Mouse (Mus musculus): ENCODE results near the gene Anks1b. TPM values are rescaled to one million over a fixed set of nuclear protein-coding genes. Genes with fewer than 3 reads are reported as not detected.

Gene Anks1b
- polyA plus RNA-seq, 1 experiment from 2014 or later, result 78.3 TPM

DNA sequence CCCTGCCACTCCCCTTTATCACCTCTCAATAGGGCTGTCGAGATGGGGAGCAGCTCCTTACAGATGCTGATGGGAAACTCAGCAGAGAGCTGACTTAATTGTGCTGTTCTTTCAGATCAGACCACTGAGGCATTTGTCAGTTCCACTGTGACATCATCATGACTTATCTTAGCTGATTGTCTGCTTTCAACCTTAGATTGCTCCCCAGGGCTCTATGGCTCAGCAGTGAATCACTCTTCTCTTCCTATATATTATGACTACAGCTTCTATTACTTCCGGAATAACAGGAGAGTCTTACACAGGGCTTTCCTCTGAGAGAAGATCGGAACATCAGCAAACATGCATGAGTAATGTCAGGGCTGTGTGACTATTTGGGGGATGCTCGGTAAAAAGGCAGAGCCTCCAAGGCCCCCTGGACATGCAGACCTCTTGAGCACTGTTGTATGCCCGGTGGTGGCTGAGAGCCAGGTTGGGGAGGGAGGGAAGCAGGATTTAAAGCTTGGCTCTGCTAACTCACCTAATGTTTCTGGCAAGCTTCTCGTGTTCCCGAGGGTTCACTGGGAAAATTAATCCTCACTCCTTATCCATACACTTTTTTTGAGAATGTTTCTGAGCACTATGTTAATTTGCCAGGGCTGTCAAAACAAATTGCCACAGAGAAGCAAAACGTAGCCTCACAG, 936.7 kb downstream of the Anks1b start:
- Histone ChIP-seq H3K4me1 (ENCODE audit: control insufficient read depth, insufficient read depth, low read depth, low read length) (peaks cover 7% of the 10 kb centered on the region), H3K9ac (ENCODE audit: low read depth, low read length) (no peak overlapping the region), H3K9me3 (ENCODE audit: control insufficient read depth, low read length) (no peaks in the 10 kb centered on the region), H3K36me3 (ENCODE audit: control insufficient read depth, insufficient read depth, low read length) (no peaks in the 10 kb centered on the region), H3K4me3 (ENCODE audit: low read length) (no peak overlapping the region), H3K27me3 (replicated peaks; ENCODE audit: control insufficient read depth, insufficient read depth, low read length) (no peaks in the 10 kb centered on the region), H3K4me2 (ENCODE audit: low read length) (no peak overlapping the region), H3K27ac (ENCODE audit: low read depth, low read length) (no peak overlapping the region)
- ATAC-seq, result 0 out of 2 replicates have a peak, but pooled peaks have one; percentile 15
- 17% methylated on average over 8 of the region's 8 CpGs for WGBS

DNA sequence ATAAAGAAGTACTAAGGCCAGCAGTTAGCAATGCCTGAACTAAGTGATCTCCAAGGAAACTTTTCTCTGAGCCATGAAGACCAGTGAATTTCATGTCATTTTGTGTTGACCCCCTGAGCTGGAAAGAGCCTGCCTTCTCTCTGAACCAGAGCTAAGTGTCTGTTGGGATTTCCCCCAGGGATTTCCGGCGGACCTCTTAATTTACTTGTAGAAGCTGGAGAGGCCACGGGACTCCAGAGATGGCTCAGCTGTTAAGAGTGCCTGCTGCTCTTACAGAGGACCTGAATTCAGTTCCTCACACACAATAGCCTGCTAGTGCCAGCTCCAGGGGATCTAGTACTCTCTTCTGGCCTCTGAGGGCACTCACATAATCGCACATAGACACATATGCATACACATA, 938.1 kb downstream of the Anks1b start:
- peaks cover 7% of the 10 kb centered on the region for H3K4me1 ChIP-seq (ENCODE audit: control insufficient read depth, insufficient read depth, low read depth, low read length)
- H3K9me3 ChIP-seq (ENCODE audit: control insufficient read depth, low read length), result no peaks in the 10 kb centered on the region
- no peak overlapping the region for H3K9ac ChIP-seq (ENCODE audit: low read depth, low read length)
- ATAC-seq, result no peak
- no peak overlapping the region for H3K4me3 ChIP-seq (ENCODE audit: low read length)
- no peak overlapping the region for H3K27ac ChIP-seq (ENCODE audit: low read depth, low read length)
- no peak overlapping the region for H3K4me2 ChIP-seq (ENCODE audit: low read length)
- H3K36me3 ChIP-seq (ENCODE audit: control insufficient read depth, insufficient read depth, low read length), result no peaks in the 10 kb centered on the region
- H3K27me3 ChIP-seq (replicated peaks; ENCODE audit: control insufficient read depth, insufficient read depth, low read length), result no peaks in the 10 kb centered on the region
- WGBS, result 59% methylated on average over 4 of the region's 4 CpGs

DNA sequence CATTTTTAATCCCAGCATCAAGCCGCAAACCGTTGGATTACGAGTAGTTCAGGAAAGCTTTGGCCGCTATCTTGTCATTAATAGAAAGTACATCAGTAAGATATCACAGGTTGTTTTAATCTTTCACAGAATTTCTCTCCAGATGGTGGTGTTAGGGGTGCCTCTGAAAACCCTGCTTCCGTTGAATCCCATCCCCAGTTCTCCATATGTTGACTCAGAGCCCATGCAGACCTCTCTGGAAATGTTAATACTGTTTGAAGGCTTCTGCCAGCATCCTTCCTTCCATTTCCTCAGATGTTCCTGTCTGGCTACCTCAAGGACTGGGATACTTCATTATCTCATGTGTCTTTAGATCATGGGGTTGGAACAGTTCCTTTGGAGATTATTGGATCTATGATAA, 940.0 kb downstream of the Anks1b start:
- no peaks in the 10 kb centered on the region for H3K27me3 ChIP-seq (replicated peaks; ENCODE audit: control insufficient read depth, insufficient read depth, low read length)
- no peak overlapping the region for H3K4me2 ChIP-seq (ENCODE audit: low read length)
- H3K9ac ChIP-seq (ENCODE audit: low read depth, low read length), result no peak overlapping the region
- H3K4me1 ChIP-seq (ENCODE audit: control insufficient read depth, insufficient read depth, low read depth, low read length), result peaks cover 13% of the 10 kb centered on the region
- H3K36me3 ChIP-seq (ENCODE audit: control insufficient read depth, insufficient read depth, low read length), result no peaks in the 10 kb centered on the region
- H3K9me3 ChIP-seq (ENCODE audit: control insufficient read depth, low read length), result no peaks in the 10 kb centered on the region
- ATAC-seq, result no peak
- no peak overlapping the region for H3K27ac ChIP-seq (ENCODE audit: low read depth, low read length)
- no peak overlapping the region for H3K4me3 ChIP-seq (ENCODE audit: low read length)
- WGBS, result 75% methylated on average over 5 of the region's 5 CpGs

DNA sequence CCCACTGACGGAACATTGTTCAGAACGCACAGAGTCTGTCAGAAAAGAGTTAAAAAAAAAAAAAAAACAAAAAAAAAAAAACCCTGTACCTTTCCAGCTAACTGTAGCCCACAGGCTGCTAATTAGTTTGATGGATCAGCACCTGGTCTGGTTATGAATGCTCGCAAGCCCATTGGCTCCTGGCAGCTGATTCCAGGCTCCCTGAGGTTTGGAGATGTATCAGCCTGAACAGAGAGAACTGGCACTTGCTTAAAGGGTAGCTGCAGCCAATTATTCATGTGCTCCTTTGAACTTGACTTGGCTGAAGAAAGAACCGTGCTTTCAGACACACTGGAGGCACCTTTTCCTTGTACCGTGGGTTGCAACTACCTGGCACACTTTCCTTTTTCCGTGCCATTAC, 941.1 kb downstream of the Anks1b start:
- WGBS, result 48% methylated on average over 6 of the region's 6 CpGs
- no peaks in the 10 kb centered on the region for H3K27me3 ChIP-seq (replicated peaks; ENCODE audit: control insufficient read depth, insufficient read depth, low read length)
- H3K9ac ChIP-seq (ENCODE audit: low read depth, low read length), result no peak overlapping the region
- H3K4me1 ChIP-seq (ENCODE audit: control insufficient read depth, insufficient read depth, low read depth, low read length), result peaks cover 19% of the 10 kb centered on the region
- no peaks in the 10 kb centered on the region for H3K9me3 ChIP-seq (ENCODE audit: control insufficient read depth, low read length)
- H3K36me3 ChIP-seq (ENCODE audit: control insufficient read depth, insufficient read depth, low read length), result no peaks in the 10 kb centered on the region
- peak; percentile 79 for ATAC-seq
- H3K4me3 ChIP-seq (ENCODE audit: low read length), result no peak overlapping the region
- H3K4me2 ChIP-seq (ENCODE audit: low read length), result no peak overlapping the region
- H3K27ac ChIP-seq (ENCODE audit: low read depth, low read length), result no peak overlapping the region

DNA sequence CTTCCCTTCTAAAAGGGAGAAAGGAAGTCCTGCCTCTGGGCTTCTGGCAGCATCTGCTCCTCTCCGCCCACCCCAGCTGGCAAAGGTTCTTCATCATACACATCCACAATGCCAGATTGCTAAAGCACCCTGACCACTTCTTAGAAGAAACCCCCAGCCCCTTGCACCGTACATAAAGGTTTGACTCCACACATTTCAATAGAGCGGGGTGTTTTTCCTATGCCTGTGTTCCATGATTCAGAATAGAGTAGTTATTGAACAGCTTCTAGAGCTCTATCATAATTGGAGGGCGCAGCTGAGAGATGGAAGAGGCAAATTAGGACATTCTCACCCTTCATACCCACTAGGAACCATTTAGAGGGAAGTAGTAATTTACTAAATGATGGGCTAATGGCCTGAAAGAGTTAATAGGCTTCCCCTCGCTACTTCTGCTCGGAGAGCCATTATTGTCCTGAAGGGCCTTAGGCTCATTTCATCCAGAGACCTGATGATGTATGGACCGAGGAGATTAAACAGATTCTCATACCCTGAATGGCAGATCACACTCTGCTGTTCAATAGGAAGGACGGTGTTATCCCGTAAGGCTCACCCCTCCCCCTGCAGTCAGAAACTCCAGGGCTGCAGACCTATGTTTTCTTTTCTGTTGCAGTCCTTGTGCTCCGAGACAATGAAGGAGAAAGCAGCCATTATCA, 945.1 kb downstream of the Anks1b start:
- no peaks in the 10 kb centered on the region for H3K36me3 ChIP-seq (ENCODE audit: control insufficient read depth, insufficient read depth, low read length)
- no peak overlapping the region for H3K4me3 ChIP-seq (ENCODE audit: low read length)
- no peak for ATAC-seq
- 22% methylated on average over 10 of the region's 10 CpGs for WGBS
- H3K27me3 ChIP-seq (replicated peaks; ENCODE audit: control insufficient read depth, insufficient read depth, low read length), result no peaks in the 10 kb centered on the region
- no peak overlapping the region for H3K4me2 ChIP-seq (ENCODE audit: low read length)
- H3K4me1 ChIP-seq (ENCODE audit: control insufficient read depth, insufficient read depth, low read depth, low read length), result peaks cover 15% of the 10 kb centered on the region
- no peak overlapping the region for H3K9ac ChIP-seq (ENCODE audit: low read depth, low read length)
- no peaks in the 10 kb centered on the region for H3K9me3 ChIP-seq (ENCODE audit: control insufficient read depth, low read length)
- H3K27ac ChIP-seq (ENCODE audit: low read depth, low read length), result 0 out of 2 replicates have a peak overlapping the region, but pooled peaks have one; percentile 37

DNA sequence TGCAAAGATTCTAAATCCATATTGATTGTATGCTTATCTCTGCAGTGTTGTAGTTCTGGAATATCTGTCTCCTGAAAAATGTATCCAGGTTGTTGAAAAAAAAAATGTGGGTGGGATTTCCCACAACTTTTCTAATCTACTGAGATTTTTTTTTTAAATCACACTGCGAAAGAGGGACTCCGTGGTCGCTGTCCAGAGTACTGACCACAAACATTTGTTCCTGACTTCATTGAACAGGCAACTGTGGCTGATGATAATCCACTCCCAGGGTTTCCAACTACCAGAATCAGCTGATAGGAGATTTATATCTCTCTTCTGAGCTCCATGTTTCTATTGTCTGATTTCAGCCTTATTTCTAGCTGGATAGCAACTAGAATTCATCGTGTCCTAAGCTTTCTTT, 950.1 kb downstream of the Anks1b start:
- Histone ChIP-seq H3K9ac (ENCODE audit: low read depth, low read length) (no peak overlapping the region), H3K9me3 (ENCODE audit: control insufficient read depth, low read length) (no peaks in the 10 kb centered on the region), H3K4me2 (ENCODE audit: low read length) (no peak overlapping the region), H3K27ac (ENCODE audit: low read depth, low read length) (no peak overlapping the region), H3K36me3 (ENCODE audit: control insufficient read depth, insufficient read depth, low read length) (no peaks in the 10 kb centered on the region), H3K4me3 (ENCODE audit: low read length) (no peak overlapping the region), H3K4me1 (ENCODE audit: control insufficient read depth, insufficient read depth, low read depth, low read length) (peaks cover 4% of the 10 kb centered on the region), H3K27me3 (replicated peaks; ENCODE audit: control insufficient read depth, insufficient read depth, low read length) (no peaks in the 10 kb centered on the region)
- WGBS, result 12% methylated on average over 4 of the region's 4 CpGs
- no peak for ATAC-seq

DNA sequence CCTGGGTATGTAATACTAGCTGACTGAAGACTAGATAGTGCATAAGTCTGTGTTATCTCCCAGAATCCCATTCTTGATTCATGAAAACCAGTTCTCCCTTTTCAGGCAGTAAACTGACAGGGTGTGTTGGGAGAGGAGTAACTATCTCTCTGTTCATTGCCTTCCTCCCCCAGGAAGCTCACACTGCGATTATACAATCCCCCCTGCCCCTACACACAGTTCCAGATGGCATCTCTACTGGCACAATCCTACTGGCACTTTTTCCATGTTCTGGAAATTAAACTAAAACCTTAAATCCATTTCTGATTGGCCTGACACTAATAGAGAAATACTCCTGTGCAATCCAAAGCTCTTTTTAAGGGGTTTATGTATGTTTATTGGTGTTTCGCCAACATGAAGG, 951.4 kb downstream of the Anks1b start:
- H3K27ac ChIP-seq (ENCODE audit: low read depth, low read length), result no peak overlapping the region
- no peak overlapping the region for H3K4me3 ChIP-seq (ENCODE audit: low read length)
- no peaks in the 10 kb centered on the region for H3K36me3 ChIP-seq (ENCODE audit: control insufficient read depth, insufficient read depth, low read length)
- H3K9ac ChIP-seq (ENCODE audit: low read depth, low read length), result no peak overlapping the region
- H3K4me2 ChIP-seq (ENCODE audit: low read length), result no peak overlapping the region
- H3K27me3 ChIP-seq (replicated peaks; ENCODE audit: control insufficient read depth, insufficient read depth, low read length), result no peaks in the 10 kb centered on the region
- no peaks in the 10 kb centered on the region for H3K4me1 ChIP-seq (ENCODE audit: control insufficient read depth, insufficient read depth, low read depth, low read length)
- no peak for ATAC-seq
- H3K9me3 ChIP-seq (ENCODE audit: control insufficient read depth, low read length), result no peaks in the 10 kb centered on the region
- 67% methylated on average over 2 of the region's 2 CpGs for WGBS

DNA sequence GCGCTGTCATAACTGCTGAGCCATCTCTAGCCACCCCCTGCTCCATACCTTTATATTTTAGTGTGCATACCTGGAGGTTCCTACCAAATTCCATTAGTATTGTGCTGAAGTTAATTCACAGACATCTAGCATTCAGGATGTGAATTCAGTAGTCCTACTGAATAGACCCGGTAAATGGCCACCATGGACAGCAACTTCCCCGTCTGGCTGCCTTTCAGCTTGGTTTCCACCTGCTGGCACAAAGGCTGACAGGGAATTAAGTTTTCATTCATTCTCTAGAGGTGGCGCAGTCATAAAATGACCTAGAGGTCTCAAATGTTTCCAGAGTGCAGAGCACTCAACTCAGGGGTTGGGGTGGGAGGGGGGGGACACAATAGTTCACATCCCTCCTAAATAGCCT, 953.6 kb downstream of the Anks1b start:
- Histone ChIP-seq H3K27me3 (replicated peaks; ENCODE audit: control insufficient read depth, insufficient read depth, low read length) (no peaks in the 10 kb centered on the region), H3K4me1 (ENCODE audit: control insufficient read depth, insufficient read depth, low read depth, low read length) (peaks cover 3% of the 10 kb centered on the region; the same call in 1 of the 2 replicates), H3K9ac (ENCODE audit: low read depth, low read length) (no peak overlapping the region), H3K27ac (ENCODE audit: low read depth, low read length) (no peak overlapping the region), H3K4me3 (ENCODE audit: low read length) (no peak overlapping the region), H3K36me3 (ENCODE audit: control insufficient read depth, insufficient read depth, low read length) (no peaks in the 10 kb centered on the region), H3K9me3 (ENCODE audit: control insufficient read depth, low read length) (no peaks in the 10 kb centered on the region), H3K4me2 (ENCODE audit: low read length) (no peak overlapping the region)
- ATAC-seq, result no peak
- 27% methylated on average over 4 of the region's 4 CpGs for WGBS

DNA sequence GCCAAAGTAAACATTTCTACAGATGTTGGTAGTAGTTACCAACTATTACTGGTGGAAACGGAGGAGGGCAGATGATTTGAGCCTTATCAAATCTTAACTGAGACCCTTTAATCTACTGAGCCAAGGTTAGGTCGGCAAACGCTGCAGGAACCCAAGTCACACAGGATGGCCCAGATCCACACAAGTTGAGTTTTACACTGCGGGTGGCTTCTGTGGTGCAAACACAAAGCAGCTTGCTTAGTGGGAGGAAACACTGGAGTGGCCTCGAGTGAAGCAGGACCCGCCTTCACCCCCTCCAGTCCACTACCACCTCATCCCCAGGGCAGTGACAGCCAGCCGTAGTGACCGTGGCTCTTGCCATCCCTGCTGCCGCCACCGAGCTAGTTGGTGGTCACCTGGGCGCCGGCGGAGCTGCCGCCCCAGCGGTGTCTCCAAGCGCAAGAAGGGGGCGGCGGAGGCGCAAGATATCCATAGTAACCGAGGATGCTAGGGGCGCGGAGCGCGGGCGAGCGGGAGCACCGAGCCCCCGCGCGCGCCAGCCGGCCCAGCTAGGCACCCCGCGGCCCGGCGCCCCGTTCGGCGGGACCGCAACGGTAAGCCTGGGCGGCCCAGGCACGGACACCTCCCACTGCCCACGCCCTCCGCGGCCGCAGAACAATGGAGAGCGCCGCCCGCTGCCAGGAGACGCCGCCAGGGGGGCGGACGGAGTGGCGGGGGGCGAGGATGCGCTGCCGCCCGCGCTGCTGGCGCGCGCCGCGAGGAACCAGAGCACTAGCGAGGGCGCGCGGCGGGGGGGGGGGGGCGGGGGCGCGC, 955.5 kb downstream of the Anks1b start:
- WGBS, result under 1% methylated on average over 33 of the region's 73 CpGs
- peak overlapping the region; percentile 70 for H3K4me3 ChIP-seq (ENCODE audit: low read length)
- peak overlapping the region; percentile 96 for H3K27ac ChIP-seq (ENCODE audit: low read depth, low read length)
- H3K4me1 ChIP-seq (ENCODE audit: control insufficient read depth, insufficient read depth, low read depth, low read length), result peaks cover 3% of the 10 kb centered on the region; the same call in 1 of the 2 replicates
- H3K4me2 ChIP-seq (ENCODE audit: low read length), result peak overlapping the region; percentile 66
- no peaks in the 10 kb centered on the region for H3K27me3 ChIP-seq (replicated peaks; ENCODE audit: control insufficient read depth, insufficient read depth, low read length)
- H3K9me3 ChIP-seq (ENCODE audit: control insufficient read depth, low read length), result no peaks in the 10 kb centered on the region
- peak overlapping the region; percentile 85 for H3K9ac ChIP-seq (ENCODE audit: low read depth, low read length)
- ATAC-seq, result peak; percentile 82
- H3K36me3 ChIP-seq (ENCODE audit: control insufficient read depth, insufficient read depth, low read length), result no peaks in the 10 kb centered on the region

All from hindbrain, embryonic 16.5 days (tissue).